Mouse (Mus musculus): ENCODE data around the gene Anapc11. TPM values are rescaled to one million over a fixed set of nuclear protein-coding genes. Genes with fewer than 3 reads are reported as not detected.

Anapc11 gene
- polyA plus RNA-seq, 1 experiment from 2014 or later = 162 TPM

DNA sequence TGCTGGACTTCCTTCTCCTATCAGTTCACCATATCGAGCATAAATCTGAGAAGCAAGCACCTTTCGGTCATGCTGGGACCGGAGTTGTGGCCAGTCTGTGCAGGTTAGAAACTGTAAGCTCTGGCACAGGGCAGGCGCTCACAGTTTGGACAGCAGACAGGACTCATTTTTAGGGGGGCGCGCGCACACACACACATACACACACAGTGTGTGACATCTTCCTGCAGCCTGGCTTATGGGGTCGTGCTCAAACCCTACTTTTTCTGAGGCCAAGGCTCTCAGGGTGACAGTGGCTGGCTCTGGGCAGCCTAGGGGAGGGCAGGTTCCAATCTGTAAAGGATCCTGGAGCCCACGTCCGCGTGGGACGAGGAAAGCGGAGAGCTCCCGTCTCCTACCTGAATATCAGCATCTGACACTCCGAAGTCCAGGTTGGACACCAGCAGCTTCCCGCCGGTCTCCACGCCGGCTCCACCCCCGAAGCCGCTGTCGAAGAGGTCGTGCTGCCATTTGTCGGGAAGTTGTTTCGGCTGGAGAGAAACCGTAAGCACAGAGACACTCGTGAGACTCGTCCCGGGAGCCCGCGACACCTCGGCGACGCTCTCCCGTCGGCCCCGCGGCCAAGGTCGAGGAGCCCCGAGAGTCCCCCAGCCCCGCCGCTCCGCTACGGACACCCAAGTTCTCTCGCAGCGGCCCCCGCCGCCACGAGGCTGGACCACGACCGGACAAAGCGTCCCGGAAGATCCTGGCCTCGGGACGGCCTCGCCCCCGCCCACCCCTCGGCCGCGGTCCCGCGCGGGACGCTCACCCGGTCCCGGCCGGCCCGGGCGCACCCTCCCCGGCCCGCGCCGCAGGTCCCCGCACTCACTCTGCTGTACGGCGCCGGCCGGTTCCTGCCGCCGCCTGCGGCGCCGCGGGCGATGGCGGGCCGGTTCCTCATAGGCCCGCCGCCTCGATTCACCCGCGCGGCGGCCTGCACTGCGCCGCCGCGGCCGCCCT lies 683 bp upstream of the Anapc11 start:
- H3K4me3 ChIP-seq = peak overlapping the region; percentile 100
- peak; percentile 58 for ATAC-seq (ENCODE audit: low FRiP score, low read depth)

GRCm38 (mm10) chr11:120598990-120599549 lies 849 bp downstream of the Anapc11 start:
- peaks cover 23% of the 10 kb centered on the region for H3K4me1 ChIP-seq
- peak overlapping the region; percentile 100 for H3K4me3 ChIP-seq
- H3K4me2 ChIP-seq (replicated peaks) = peak overlapping the region; percentile 98
- peak; percentile 45; the same call in 1 of the 2 replicates for ATAC-seq (ENCODE audit: low FRiP score, low read depth)
- WGBS = 50% methylated on average over 17 of the region's 17 CpGs
- peaks cover 57% of the 10 kb centered on the region for H3K36me3 ChIP-seq
- no peaks in the 10 kb centered on the region for H3K27me3 ChIP-seq (replicated peaks)
- H3K9me3 ChIP-seq = no peaks in the 10 kb centered on the region
- H3K27ac ChIP-seq = 0 out of 2 replicates have a peak overlapping the region, but pooled peaks have one; percentile 1
- H3K9ac ChIP-seq = peak overlapping the region; percentile 99

More for the DNA sequence above, 683 bp upstream of the Anapc11 start:
- Histone ChIP-seq H3K36me3 (peaks cover 58% of the 10 kb centered on the region), H3K27me3 (replicated peaks) (no peaks in the 10 kb centered on the region), H3K4me1 (peaks cover 23% of the 10 kb centered on the region), H3K9me3 (no peaks in the 10 kb centered on the region), H3K4me2 (replicated peaks) (peak overlapping the region; percentile 98), H3K9ac (peak overlapping the region; percentile 99), H3K27ac (peak overlapping the region; percentile 53; the same call in 1 of the 2 replicates)
- 5% methylated on average over 99 of the region's 99 CpGs for WGBS

DNA sequence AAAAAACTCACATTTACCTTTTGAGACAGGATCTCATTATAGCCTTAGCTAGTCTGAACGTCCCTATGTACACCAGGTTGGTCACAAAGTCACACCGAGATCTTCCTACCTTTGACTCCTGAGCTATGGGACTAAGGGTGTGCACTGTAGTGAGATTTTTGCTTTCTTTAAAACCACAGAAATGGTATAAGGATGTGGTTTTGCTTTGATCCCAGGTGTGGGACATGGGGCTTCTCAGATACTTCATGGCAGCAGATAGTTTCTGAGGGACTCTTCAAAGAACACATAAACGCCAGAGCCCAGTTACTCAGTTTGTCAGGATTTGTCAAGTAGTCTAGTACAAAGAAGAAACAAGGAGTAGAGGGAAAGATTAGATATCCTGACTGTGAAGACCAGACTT lies 2.5 kb downstream of the Anapc11 start:
- Histone ChIP-seq H3K4me3 (no peak overlapping the region), H3K36me3 (peaks cover 58% of the 10 kb centered on the region), H3K4me1 (peaks cover 23% of the 10 kb centered on the region), H3K9me3 (no peaks in the 10 kb centered on the region), H3K27me3 (replicated peaks) (no peaks in the 10 kb centered on the region), H3K4me2 (replicated peaks) (no peak overlapping the region), H3K9ac (no peak overlapping the region), H3K27ac (no peak overlapping the region)
- WGBS = 98% methylated on average over 3 of the region's 3 CpGs
- ATAC-seq (ENCODE audit: low FRiP score, low read depth) = no peak

- Histone ChIP-seq H3K27me3 (replicated peaks) (peaks cover 16% of the 10 kb centered on the region), H3K9ac (no peak overlapping the region), H3K4me1 (peaks cover 15% of the 10 kb centered on the region), H3K9me3 (no peaks in the 10 kb centered on the region), H3K4me3 (no peak overlapping the region), H3K4me2 (replicated peaks) (no peak overlapping the region), H3K36me3 (peaks cover 53% of the 10 kb centered on the region), H3K27ac (no peak overlapping the region)
- WGBS = 90% methylated on average over 2 of the region's 2 CpGs
- no peak for ATAC-seq (ENCODE audit: low FRiP score, low read depth)
These were observed 5.3 kb downstream of the Anapc11 start for GRCm38 (mm10) chr11:120603545-120603944.

GRCm38 (mm10) chr11:120605667-120606066 lies 7.4 kb downstream of the Anapc11 start:
- Histone ChIP-seq H3K9ac (no peak overlapping the region), H3K4me2 (replicated peaks) (no peak overlapping the region), H3K4me3 (no peak overlapping the region), H3K36me3 (peaks cover 59% of the 10 kb centered on the region), H3K9me3 (no peaks in the 10 kb centered on the region), H3K27ac (no peak overlapping the region), H3K27me3 (replicated peaks) (peaks cover 22% of the 10 kb centered on the region), H3K4me1 (peaks cover 16% of the 10 kb centered on the region)
- ATAC-seq (ENCODE audit: low FRiP score, low read depth) = no peak
- 92% methylated on average over 7 of the region's 7 CpGs for WGBS

- Histone ChIP-seq H3K9ac (no peak overlapping the region), H3K4me2 (replicated peaks) (no peak overlapping the region), H3K36me3 (peaks cover 69% of the 10 kb centered on the region), H3K4me3 (no peak overlapping the region), H3K27ac (no peak overlapping the region), H3K27me3 (replicated peaks) (peaks cover 22% of the 10 kb centered on the region), H3K4me1 (peaks cover 16% of the 10 kb centered on the region), H3K9me3 (no peaks in the 10 kb centered on the region)
- no peak for ATAC-seq (ENCODE audit: low FRiP score, low read depth)
- WGBS = 77% methylated on average over 4 of the region's 4 CpGs
These were observed 8.5 kb downstream of the Anapc11 start for GRCm38 (mm10) chr11:120606764-120607163.

- Histone ChIP-seq H3K4me1 (peaks cover 16% of the 10 kb centered on the region), H3K9ac (peak within 1 kb of the TSS; percentile 48; the same call in 1 of the 2 replicates), H3K27me3 (replicated peaks) (peaks cover 22% of the 10 kb centered on the region), H3K4me2 (replicated peaks) (peak within 1 kb of the TSS; percentile 53), H3K27ac (no peak within 1 kb of the TSS), H3K4me3 (peak within 1 kb of the TSS; percentile 19; the same call in 1 of the 2 replicates), H3K36me3 (peaks cover 70% of the 10 kb centered on the region), H3K9me3 (no peaks in the 10 kb centered on the region)
- 5% methylated on average over 45 of the region's 45 CpGs for WGBS
- no peak for ATAC-seq (ENCODE audit: low FRiP score, low read depth)
These were observed 10.2 kb downstream of the Anapc11 start, which contains the start of gene Npb for GRCm38 (mm10) chr11:120608241-120609034. TSS of gene Npb (plus strand) at chr11:120608477.

DNA sequence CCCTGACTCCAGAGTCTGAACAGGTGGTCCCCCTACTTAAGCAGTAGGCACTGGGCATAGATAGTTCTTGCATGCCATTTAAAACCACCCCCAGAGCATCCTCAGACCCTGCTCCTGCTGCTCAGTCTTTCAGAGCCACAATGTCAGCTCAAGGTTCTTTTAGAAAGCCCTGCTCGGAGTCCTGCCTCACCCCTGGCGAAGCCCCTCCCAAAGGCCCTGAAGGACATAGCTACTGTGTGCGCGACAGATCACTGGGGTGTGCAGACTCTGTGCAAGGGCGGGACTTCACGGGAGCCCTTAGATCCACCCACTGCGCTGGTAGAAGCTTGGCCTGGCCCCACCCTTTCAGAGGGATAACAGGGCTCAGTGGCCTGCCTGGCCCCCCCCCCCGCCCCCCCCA lies 11.0 kb downstream of the Anapc11 start:
- no peak for ATAC-seq (ENCODE audit: low FRiP score, low read depth)
- H3K4me2 ChIP-seq (replicated peaks) = no peak overlapping the region
- H3K27me3 ChIP-seq (replicated peaks) = peaks cover 22% of the 10 kb centered on the region
- 45% methylated on average over 8 of the region's 8 CpGs for WGBS
- H3K27ac ChIP-seq = no peak overlapping the region
- H3K4me1 ChIP-seq = peaks cover 16% of the 10 kb centered on the region
- H3K36me3 ChIP-seq = peaks cover 70% of the 10 kb centered on the region
- H3K9me3 ChIP-seq = no peaks in the 10 kb centered on the region
- no peak overlapping the region for H3K4me3 ChIP-seq
- 0 out of 2 replicates have a peak overlapping the region, but pooled peaks have one; percentile 48 for H3K9ac ChIP-seq

- H3K27ac ChIP-seq = no peak overlapping the region
- WGBS = 83% methylated on average over 9 of the region's 9 CpGs
These were observed 12.3 kb downstream of the Anapc11 start for GRCm38 (mm10) chr11:120610477-120611046.

DNA sequence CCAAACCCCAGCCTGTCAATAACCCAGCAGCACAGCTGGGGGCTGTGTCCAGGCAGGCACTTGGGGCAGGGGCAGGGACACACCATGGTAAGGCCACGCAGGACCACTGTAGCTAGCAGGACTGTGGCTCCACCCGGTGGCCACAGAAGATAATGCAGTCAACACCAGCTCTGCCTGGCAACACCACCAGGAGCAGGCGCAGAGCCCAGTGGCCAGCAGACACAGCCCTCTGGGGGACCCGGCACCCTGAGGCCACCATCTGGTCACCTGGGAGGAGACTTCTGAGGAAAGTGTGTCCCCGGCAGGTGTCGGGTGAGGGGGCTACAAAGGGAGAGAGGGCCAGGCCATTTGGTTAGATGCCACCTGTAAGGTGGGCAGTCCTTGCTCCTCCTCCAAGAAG lies 14.5 kb downstream of the Anapc11 start:
- Histone ChIP-seq H3K4me2 (replicated peaks) (no peak overlapping the region), H3K36me3 (peaks cover 59% of the 10 kb centered on the region), H3K9me3 (no peaks in the 10 kb centered on the region), H3K4me3 (no peak overlapping the region), H3K4me1 (peaks cover 32% of the 10 kb centered on the region), H3K27me3 (replicated peaks) (peaks cover 13% of the 10 kb centered on the region; the same call in 1 of the 2 replicates), H3K27ac (no peak overlapping the region), H3K9ac (no peak overlapping the region)
- WGBS = 55% methylated on average over 6 of the region's 6 CpGs
- ATAC-seq (ENCODE audit: low FRiP score, low read depth) = no peak

More at GRCm38 (mm10) chr11:120610477-120611046, 12.3 kb downstream of the Anapc11 start:
- no peak overlapping the region for H3K9ac ChIP-seq
- peaks cover 66% of the 10 kb centered on the region for H3K36me3 ChIP-seq
- no peaks in the 10 kb centered on the region for H3K9me3 ChIP-seq
- peaks cover 22% of the 10 kb centered on the region for H3K27me3 ChIP-seq (replicated peaks)
- H3K4me2 ChIP-seq (replicated peaks) = no peak overlapping the region
- no peak for ATAC-seq (ENCODE audit: low FRiP score, low read depth)
- H3K4me1 ChIP-seq = peaks cover 16% of the 10 kb centered on the region
- H3K4me3 ChIP-seq = no peak overlapping the region

- 91% methylated on average over 10 of the region's 10 CpGs for WGBS
- no peak overlapping the region for H3K4me2 ChIP-seq (replicated peaks)
- peaks cover 27% of the 10 kb centered on the region for H3K4me1 ChIP-seq
- H3K4me3 ChIP-seq = no peak overlapping the region
- no peak overlapping the region for H3K9ac ChIP-seq
- no peaks in the 10 kb centered on the region for H3K9me3 ChIP-seq
- ATAC-seq (ENCODE audit: low FRiP score, low read depth) = no peak
- H3K27me3 ChIP-seq (replicated peaks) = peaks cover 7% of the 10 kb centered on the region; the same call in 1 of the 2 replicates
- no peak overlapping the region for H3K27ac ChIP-seq
- peaks cover 66% of the 10 kb centered on the region for H3K36me3 ChIP-seq
These were observed 15.3 kb downstream of the Anapc11 start for GRCm38 (mm10) chr11:120613481-120613972.
